Comparison of ENCODE assay signal across 8 mouse cellular contexts in the genomic region with DNA sequence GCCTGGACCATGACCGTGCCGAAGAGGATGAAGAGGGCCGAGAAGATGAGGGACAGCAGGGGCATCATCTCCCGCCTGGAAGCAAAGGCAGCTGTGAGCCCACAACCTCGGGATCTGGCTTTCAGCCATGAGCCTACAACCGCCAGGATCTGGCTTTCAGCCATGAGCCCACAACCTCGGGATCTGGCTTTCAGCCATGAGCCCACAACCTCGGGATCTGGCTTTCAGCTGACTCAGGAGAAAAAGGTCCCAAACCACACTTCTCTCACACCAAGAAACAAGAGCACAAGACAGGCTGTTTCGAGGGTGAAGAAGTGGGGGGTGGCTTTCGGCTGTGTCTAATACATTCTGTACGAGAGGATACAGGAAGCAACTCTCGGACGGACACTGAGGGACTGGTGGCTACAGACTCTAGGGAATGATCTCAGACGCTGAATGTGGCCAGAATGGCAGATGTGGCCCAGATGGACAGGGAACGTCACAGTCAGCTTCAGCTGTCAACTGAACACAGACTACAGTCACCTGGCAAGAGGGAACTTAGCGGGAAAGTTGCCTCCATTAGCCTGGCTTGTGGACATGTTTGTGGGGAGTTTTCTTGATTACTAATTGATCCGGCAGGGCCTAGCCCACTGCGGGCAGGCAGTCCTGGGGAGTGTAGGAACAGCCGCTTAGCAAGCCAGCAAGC. TPM values are rescaled to one million over a fixed set of nuclear protein-coding genes. Genes with fewer than 3 reads are reported as not detected.
DNase-seq lines count a peak whose midpoint lies in the region; ATAC-seq and TF ChIP-seq lines count a peak whose summit lies in the region.

No protein-coding gene starts in this region.

- no peak overlapping the region for H3K27ac ChIP-seq in neural tube, embryonic 12.5 days
- H3K27ac ChIP-seq in heart, postnatal 0 days (ENCODE audit: low read depth) = peak overlapping the region; percentile 93
- peak overlapping the region; percentile 90 for H3K27ac ChIP-seq in limb, embryonic 13.5 days
- H3K27ac ChIP-seq in small intestine, adult 2 months (ENCODE audit: insufficient read depth, low read depth, low read length) = peak overlapping the region; percentile 69

- H3K36me3 ChIP-seq in neural tube, embryonic 12.5 days = peaks cover 92% of the 10 kb centered on the region
- peaks cover 70% of the 10 kb centered on the region for H3K36me3 ChIP-seq in heart, postnatal 0 days (replicated peaks; ENCODE audit: control insufficient read depth, insufficient read depth, low read length)
- peaks cover 96% of the 10 kb centered on the region for H3K36me3 ChIP-seq in limb, embryonic 13.5 days
- peaks cover 62% of the 10 kb centered on the region for H3K36me3 ChIP-seq in small intestine, adult 2 months (ENCODE audit: control insufficient read depth, insufficient read depth, low read length)

- no peak overlapping the region for H3K4me3 ChIP-seq in neural tube, embryonic 12.5 days
- 0 out of 2 replicates have a peak overlapping the region, but pooled peaks have one; percentile 5 for H3K4me3 ChIP-seq in heart, postnatal 0 days (ENCODE audit: low read depth, low read length)
- no peak overlapping the region for H3K4me3 ChIP-seq in limb, embryonic 13.5 days
- no peak overlapping the region for H3K4me3 ChIP-seq in small intestine, adult 2 months (ENCODE audit: low read depth, low read length)

- no peaks in the 10 kb centered on the region for H3K27me3 ChIP-seq in neural tube, embryonic 12.5 days (replicated peaks)
- no peaks in the 10 kb centered on the region for H3K27me3 ChIP-seq in heart, postnatal 0 days (ENCODE audit: control insufficient read depth, insufficient read depth, low read length)
- H3K27me3 ChIP-seq in limb, embryonic 13.5 days = no peaks in the 10 kb centered on the region
- no peaks in the 10 kb centered on the region for H3K27me3 ChIP-seq in small intestine, adult 2 months (ENCODE audit: control insufficient read depth, insufficient read depth, low read length)

- TF ChIP-seq CTCF in heart, postnatal 0 days (IDR thresholded peaks at IDR 0.05; ENCODE audit: low read depth) = no peak
- TF ChIP-seq CTCF in small intestine, adult 2 months (IDR thresholded peaks at IDR 0.05; ENCODE audit: extremely low read depth, insufficient read length, insufficient replicate concordance, low read depth, low read length) = no peak

- WGBS in neural tube, embryonic 12.5 days = 78% methylated on average over 19 of the region's 19 CpGs
- 9% methylated on average over 19 of the region's 19 CpGs for WGBS in heart, postnatal 0 days
- 49% methylated on average over 19 of the region's 19 CpGs for WGBS in limb, embryonic 13.5 days
- 56% methylated on average over 19 of the region's 19 CpGs for WGBS in small intestine, adult 2 months

- DNase-seq in neural tube, embryonic 10.5 days (ENCODE audit: extremely low spot score, low spot score) = no peak
- DNase-seq in cerebellum, adult 9-11 months = peak; percentile 36
- DNase-seq in heart, postnatal 0 days (ENCODE audit: low spot score) = peak; percentile 66
- DNase-seq in embryo, embryonic 9.5 days (ENCODE audit: extremely low spot score) = no peak

- H3K9me3 ChIP-seq in neural tube, embryonic 12.5 days = no peaks in the 10 kb centered on the region
- H3K9me3 ChIP-seq in heart, postnatal 0 days (replicated peaks; ENCODE audit: control insufficient read depth, low read length) = no peaks in the 10 kb centered on the region
- no peaks in the 10 kb centered on the region for H3K9me3 ChIP-seq in limb, embryonic 13.5 days

- no peaks in the 10 kb centered on the region for H3K4me1 ChIP-seq in neural tube, embryonic 12.5 days
- peaks cover 22% of the 10 kb centered on the region for H3K4me1 ChIP-seq in heart, postnatal 0 days (ENCODE audit: control insufficient read depth, insufficient read depth)
- H3K4me1 ChIP-seq in limb, embryonic 13.5 days = peaks cover 22% of the 10 kb centered on the region
- peaks cover 3% of the 10 kb centered on the region; the same call in 1 of the 2 replicates for H3K4me1 ChIP-seq in small intestine, adult 2 months (ENCODE audit: control insufficient read depth, insufficient read depth, insufficient read length, low read length)

- no peak for TF ChIP-seq POLR2A in small intestine, adult 2 months (IDR thresholded peaks at IDR 0.05; ENCODE audit: low read depth, low read length)

- ATAC-seq in neural tube, embryonic 12.5 days (ENCODE audit: low FRiP score, low read depth) = 0 out of 2 replicates have a peak, but pooled peaks have one; percentile 41
- peak; percentile 76 for ATAC-seq in heart, postnatal 0 days (ENCODE audit: insufficient read depth, low read depth)
- ATAC-seq in limb, embryonic 13.5 days (ENCODE audit: low FRiP score, low read depth) = peak; percentile 64
- no peak for ATAC-seq in activated CD4-positive, CD25-positive, alpha-beta regulatory T cell, adult 4 months

- H3K4me2 ChIP-seq in neural tube, embryonic 12.5 days (replicated peaks) = no peak overlapping the region
- peak overlapping the region; percentile 41 for H3K4me2 ChIP-seq in heart, postnatal 0 days (ENCODE audit: low read depth, low read length)
- H3K4me2 ChIP-seq in limb, embryonic 13.5 days (replicated peaks) = peak overlapping the region; percentile 41

- TF ChIP-seq EP300 in heart, postnatal 0 days (IDR thresholded peaks at IDR 0.05; ENCODE audit: low read depth) = peak; percentile 52; the same call in 1 of the 2 replicates

- no peak overlapping the region for H3K9ac ChIP-seq in neural tube, embryonic 12.5 days
- H3K9ac ChIP-seq in heart, postnatal 0 days (replicated peaks; ENCODE audit: low read depth, low read length) = 0 out of 2 replicates have a peak overlapping the region, but pooled peaks have one; percentile 4
- no peak overlapping the region; the same call in 1 of the 2 replicates for H3K9ac ChIP-seq in limb, embryonic 13.5 days

RNA-seq across cellular contexts. Expression of a gene that starts 20.3 kb away (rescaled TPM):
- not detected in 2 replicates for polyA plus RNA-seq in neural tube, embryonic 12.5 days (2016; fragmentation: Nextera tagmentation; extraction: Ambion mirVana)
- 1.5 TPM in 1 of 2 replicates, not detected in the other for total RNA-seq in heart, postnatal 0 days (2014; rRNA removed; ENCODE audit: low replicate concordance)
- 0.82 and 1.1 TPM in 2 replicates for polyA plus RNA-seq in heart, postnatal 0 days (2015; fragmentation: Nextera tagmentation; extraction: Ambion mirVana)
- 0.13 TPM in 1 of 2 replicates, not detected in the other for polyA plus RNA-seq in limb, embryonic 13.5 days (2015; fragmentation: Nextera tagmentation; extraction: Ambion mirVana)
- polyA plus RNA-seq in small intestine, adult 2 months (2012; rRNA removed) = 13.3 and 19.0 TPM in 2 replicates
- not detected for polyA plus RNA-seq in activated CD4-positive, CD25-positive, alpha-beta regulatory T cell, adult 4 months (2017; shearing (Covaris generic))

RNA-seq across cellular contexts. Expression of a gene that starts 23.9 kb away (rescaled TPM):
- polyA plus RNA-seq in neural tube, embryonic 12.5 days (2016; fragmentation: Nextera tagmentation; extraction: Ambion mirVana) = 5.5 and 7.3 TPM in 2 replicates
- total RNA-seq in heart, postnatal 0 days (2014; rRNA removed; ENCODE audit: low replicate concordance) = 10.2 and 12.3 TPM in 2 replicates
- polyA plus RNA-seq in heart, postnatal 0 days (2015; fragmentation: Nextera tagmentation; extraction: Ambion mirVana) = 3.7 and 4.5 TPM in 2 replicates
- 3.4 and 3.6 TPM in 2 replicates for polyA plus RNA-seq in limb, embryonic 13.5 days (2015; fragmentation: Nextera tagmentation; extraction: Ambion mirVana)
- polyA plus RNA-seq in small intestine, adult 2 months (2012; rRNA removed) = 3.2 and 5.3 TPM in 2 replicates
- 1 to 10 TPM; 5.1 to 5.4 TPM for polyA plus RNA-seq in activated CD4-positive, CD25-positive, alpha-beta regulatory T cell, adult 4 months (2017; shearing (Covaris generic))

RNA-seq across cellular contexts. Expression of a gene that starts 26.6 kb away (rescaled TPM):
- polyA plus RNA-seq in neural tube, embryonic 12.5 days (2016; fragmentation: Nextera tagmentation; extraction: Ambion mirVana) = 23.1 and 23.9 TPM in 2 replicates
- 26.0 and 26.2 TPM in 2 replicates for total RNA-seq in heart, postnatal 0 days (2014; rRNA removed; ENCODE audit: low replicate concordance)
- polyA plus RNA-seq in heart, postnatal 0 days (2015; fragmentation: Nextera tagmentation; extraction: Ambion mirVana) = 11.9 and 12.8 TPM in 2 replicates
- 17.1 and 17.2 TPM in 2 replicates for polyA plus RNA-seq in limb, embryonic 13.5 days (2015; fragmentation: Nextera tagmentation; extraction: Ambion mirVana)
- polyA plus RNA-seq in small intestine, adult 2 months (2012; rRNA removed) = 11.5 and 14.6 TPM in 2 replicates
- 1 to 10 TPM; 6.9 to 7.4 TPM for polyA plus RNA-seq in activated CD4-positive, CD25-positive, alpha-beta regulatory T cell, adult 4 months (2017; shearing (Covaris generic))

RNA-seq across cellular contexts. Expression of a gene that starts 43.6 kb away (rescaled TPM):
- 24.8 and 25.6 TPM in 2 replicates for polyA plus RNA-seq in neural tube, embryonic 12.5 days (2016; fragmentation: Nextera tagmentation; extraction: Ambion mirVana)
- 28.2 and 32.8 TPM in 2 replicates for total RNA-seq in heart, postnatal 0 days (2014; rRNA removed; ENCODE audit: low replicate concordance)
- 10.9 and 11.5 TPM in 2 replicates for polyA plus RNA-seq in heart, postnatal 0 days (2015; fragmentation: Nextera tagmentation; extraction: Ambion mirVana)
- 21.8 and 23.4 TPM in 2 replicates for polyA plus RNA-seq in limb, embryonic 13.5 days (2015; fragmentation: Nextera tagmentation; extraction: Ambion mirVana)
- 15.4 and 21.2 TPM in 2 replicates for polyA plus RNA-seq in small intestine, adult 2 months (2012; rRNA removed)
- 10 to 100 TPM; 14.1 to 15.6 TPM for polyA plus RNA-seq in activated CD4-positive, CD25-positive, alpha-beta regulatory T cell, adult 4 months (2017; shearing (Covaris generic))

RNA-seq across cellular contexts. Expression of a gene that starts 59.1 kb away (rescaled TPM):
- polyA plus RNA-seq in neural tube, embryonic 12.5 days (2016; fragmentation: Nextera tagmentation; extraction: Ambion mirVana) = not detected in 2 replicates
- 2.1 TPM in 1 of 2 replicates, not detected in the other for total RNA-seq in heart, postnatal 0 days (2014; rRNA removed; ENCODE audit: low replicate concordance)
- 0.20 and 0.21 TPM in 2 replicates for polyA plus RNA-seq in heart, postnatal 0 days (2015; fragmentation: Nextera tagmentation; extraction: Ambion mirVana)
- 0.20 TPM in 1 of 2 replicates, not detected in the other for polyA plus RNA-seq in limb, embryonic 13.5 days (2015; fragmentation: Nextera tagmentation; extraction: Ambion mirVana)
- 124 and 65,009 TPM in 2 replicates for polyA plus RNA-seq in small intestine, adult 2 months (2012; rRNA removed)
- 1 to 10 TPM in 1 of 2 experiments, not detected in 1; 1.0 TPM for polyA plus RNA-seq in activated CD4-positive, CD25-positive, alpha-beta regulatory T cell, adult 4 months (2017; shearing (Covaris generic))

Comparison
In these comparisons a context has a peak if more than half of its experiments do, and no peak if none do; other contexts are left out.
1. DNase-seq: peak in cerebellum, adult 9-11 months (single experiment) and heart, postnatal 0 days (single experiment); none in neural tube, embryonic 10.5 days (single experiment) and embryo, embryonic 9.5 days (single experiment).